Mouse (Mus musculus): ENCODE results near the gene Tk2.

GRCm38 (mm10) chr8:104248276-104248675 lies at the start of gene Tk2:
- TF ChIP-seq CTCF (IDR thresholded peaks at IDR 0.05; ENCODE audit: low read depth, low read length) (no peak), POLR2A (IDR thresholded peaks at IDR 0.05; ENCODE audit: insufficient read depth, low read length) (peak; percentile 32), EP300 (IDR thresholded peaks at IDR 0.05; ENCODE audit: insufficient read depth, low read depth, low read length) (no peak)

All from ES-Bruce4 (cell line).